Mouse (Mus musculus) bone marrow macrophage, adult 2 months (primary cell): Measurements from ENCODE around the gene Adh1.

ENCODE experiments used
- CTCF ChIP-seq: IDR thresholded peaks from 2 replicates; pipeline ENCODE4 v1.5.1; 2012; ENCODE audit warnings: low read depth, mild to moderate bottlenecking, low read length, moderate library complexity
- POLR2A ChIP-seq: IDR thresholded peaks from 2 replicates; pipeline ENCODE4 v1.6.1; 2012; ENCODE audit warnings: mild to moderate bottlenecking, low read depth, low read length, borderline replicate concordance

DNA sequence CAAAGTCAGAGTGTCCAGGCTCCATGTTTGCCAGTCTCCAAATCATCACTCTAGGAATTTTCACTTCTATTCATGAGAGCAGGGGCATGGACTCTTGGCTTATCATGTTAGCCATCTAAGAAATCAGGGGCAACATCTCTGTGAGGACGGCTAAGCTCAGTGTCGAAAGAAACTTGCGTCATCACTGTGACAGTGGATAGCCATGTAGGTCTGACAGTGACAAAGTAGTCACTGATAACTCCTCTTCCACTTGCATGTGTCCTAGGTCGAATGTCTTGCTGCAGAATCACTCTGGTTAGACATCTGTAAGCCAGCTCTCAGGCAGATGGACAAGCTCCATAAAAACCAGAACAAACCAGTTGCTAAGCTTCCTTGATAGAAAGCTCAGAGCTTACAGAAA lies 1.8 kb downstream of the Adh1 start:
- no peak for TF ChIP-seq CTCF
- TF ChIP-seq POLR2A: no peak
